Mouse (Mus musculus) hindbrain, embryonic 11.5 days (tissue): ENCODE measurements around the gene Shb. TPM values are rescaled to one million over a fixed set of nuclear protein-coding genes. Genes with fewer than 3 reads are reported as not detected.
"Not testable (repeated sequence)": the region's sequence is repeated elsewhere in the genome, so short reads cannot be mapped to it uniquely, and the experiment has no call there.

Experiments used
- ATAC-seq: fragments of 200-750 bp; cut with Nextera tagmentation; 2 replicates; pipeline ENCODE4 v1.8.0; 2017; ENCODE audit warnings: mild to moderate bottlenecking, moderate TSS enrichment, moderate library complexity; ENCODE audit not compliant: low FRiP score
- DNase-seq: peaks from one replicate; pipeline ENCODE4 v3.0.0-alpha.2; 2015; ENCODE audit warnings: low spot score
- H3K27ac ChIP-seq: fragments of 300-500 bp; sonication (generic); 2 replicates; pipeline ENCODE4 v1.5.1; 2014; ENCODE audit warnings: mild to moderate bottlenecking, low read depth, low read length
- H3K27me3 ChIP-seq: fragments of 300-500 bp; sonication (generic); 2 replicates; pipeline ENCODE4 v1.6.1; 2014; ENCODE audit warnings: mild to moderate bottlenecking, low read length, moderate library complexity, mixed read lengths; ENCODE audit not compliant: control insufficient read depth, insufficient read depth
- H3K36me3 ChIP-seq: fragments of 300-500 bp; sonication (generic); 2 replicates; pipeline ENCODE4 v1.6.1; 2014; ENCODE audit warnings: mild to moderate bottlenecking, low read length, moderate library complexity, mixed read lengths; ENCODE audit not compliant: control insufficient read depth, insufficient read depth
- H3K4me1 ChIP-seq: fragments of 300-500 bp; sonication (generic); replicated peaks from 2 replicates; pipeline ENCODE4 v1.6.1; 2014; ENCODE audit warnings: low read length, mixed read lengths; ENCODE audit not compliant: control insufficient read depth, insufficient read depth
- H3K4me2 ChIP-seq: fragments of 300-500 bp; sonication (generic); replicated peaks from 2 replicates; pipeline ENCODE4 v1.6.1; 2014; ENCODE audit warnings: mild to moderate bottlenecking, low read depth, low read length
- H3K4me3 ChIP-seq: fragments of 300-500 bp; sonication (generic); 2 replicates; pipeline ENCODE4 v1.5.1; 2014; ENCODE audit warnings: low read depth, low read length
- H3K9ac ChIP-seq: fragments of 300-500 bp; sonication (generic); 2 replicates; pipeline ENCODE4 v1.6.1; 2014; ENCODE audit warnings: low read depth, low read length
- H3K9me3 ChIP-seq: fragments of 300-500 bp; sonication (generic); 2 replicates; pipeline ENCODE4 v1.6.1; 2016; ENCODE audit warnings: low read length; ENCODE audit not compliant: control insufficient read depth
- WGBS: fragments of 180-500 bp; shearing (Covaris S2); extraction: QIAGEN DNeasy Blood & Tissue Kit; methylation state at CpG from one replicate; pipeline ENCODE4 v1.1.7; 2014; 5-methylcytosine and 5-hydroxymethylcytosine counted together
- polyA plus RNA-seq: library from polyadenylated mRNA; unstranded; fragments of >200 nt; fragmentation: Nextera tagmentation; extraction: Ambion mirVana; gene quantifications from 2 replicates; pipeline ENCODE4 v1.2.1, GENCODE M21; 2014

Gene Shb
- polyA plus RNA-seq, 1 experiment from 2014 or later: 4.2 TPM

- no peak overlapping the region for H3K9ac ChIP-seq
- H3K27me3 ChIP-seq: no peaks in the 10 kb centered on the region
- no peaks in the 10 kb centered on the region for H3K9me3 ChIP-seq
- ATAC-seq (no peak), DNase-seq (no peak)
- no peaks in the 10 kb centered on the region for H3K4me1 ChIP-seq
- 74% methylated on average over 4 of the region's 4 CpGs for WGBS
- no peak overlapping the region for H3K4me2 ChIP-seq
- no peak overlapping the region for H3K27ac ChIP-seq
- no peaks in the 10 kb centered on the region for H3K36me3 ChIP-seq
- no peak overlapping the region for H3K4me3 ChIP-seq
Measured at GRCm38 (mm10) chr4:45392099-45392498, 140.2 kb downstream of the Shb start.

- not testable (repeated sequence) for H3K4me3 ChIP-seq, H3K27me3 ChIP-seq, DNase-seq, H3K9ac ChIP-seq, H3K36me3 ChIP-seq, H3K27ac ChIP-seq, ATAC-seq, H3K4me2 ChIP-seq, H3K9me3 ChIP-seq, H3K4me1 ChIP-seq
- whole genome bisulfite sequencing: 92% methylated on average over 5 of the region's 5 CpGs
Measured at GRCm38 (mm10) chr4:45387296-45387695, 145.0 kb downstream of the Shb start.

DNA sequence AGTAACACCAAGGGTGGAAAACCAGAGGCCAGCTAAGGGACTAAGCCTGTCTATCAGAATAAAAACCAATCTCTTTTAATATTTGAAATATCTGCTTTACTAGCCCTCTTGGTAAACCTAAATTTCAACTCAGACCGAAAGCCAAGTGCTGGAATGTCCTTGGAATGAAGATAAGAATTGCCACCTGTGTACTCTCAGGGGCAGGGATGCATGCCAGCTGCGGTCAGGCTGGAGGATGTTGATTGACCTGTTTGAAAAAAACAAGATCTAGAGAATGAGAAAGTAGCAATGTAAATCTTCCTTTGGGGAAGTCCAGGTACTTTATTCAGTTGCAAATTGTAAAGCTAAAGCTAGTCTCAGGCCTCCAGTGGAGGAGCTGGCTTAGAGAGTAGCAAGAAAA lies 150.1 kb downstream of the Shb start:
- H3K4me3 ChIP-seq, H3K27me3 ChIP-seq, DNase-seq, H3K9ac ChIP-seq, H3K4me1 ChIP-seq, ATAC-seq, H3K4me2 ChIP-seq, H3K27ac ChIP-seq, H3K36me3 ChIP-seq, H3K9me3 ChIP-seq: not testable (repeated sequence)
- WGBS: 84% methylated on average over 2 of the region's 2 CpGs

- H3K4me3 ChIP-seq, H3K4me1 ChIP-seq, H3K27me3 ChIP-seq, DNase-seq, H3K4me2 ChIP-seq, H3K9me3 ChIP-seq, ATAC-seq, H3K36me3 ChIP-seq, H3K27ac ChIP-seq, H3K9ac ChIP-seq: not testable (repeated sequence)
- WGBS: 95% methylated on average over 10 of the region's 10 CpGs
Measured at GRCm38 (mm10) chr4:45380903-45381580, 151.2 kb downstream of the Shb start.

DNA sequence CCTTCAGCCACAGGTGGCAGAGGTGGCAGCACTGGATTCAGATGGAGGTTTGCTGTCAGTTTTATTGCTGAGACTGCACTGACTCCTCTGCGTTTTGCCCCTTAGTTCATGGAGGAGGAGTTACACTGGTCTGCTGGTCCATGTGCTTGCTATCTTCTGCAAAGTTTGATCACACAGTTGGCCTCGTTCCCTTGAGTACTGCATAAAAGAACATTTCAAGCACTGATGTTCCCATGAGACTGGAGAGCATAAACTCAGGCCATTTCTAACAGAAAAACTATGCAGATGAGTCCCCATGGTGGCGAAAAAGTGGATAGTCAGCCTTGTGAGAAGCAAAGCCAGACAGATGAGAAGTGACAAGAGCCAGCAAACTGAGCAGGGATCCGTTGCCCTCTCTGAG lies 155.7 kb downstream of the Shb start:
- H3K4me2 ChIP-seq: no peak overlapping the region
- ATAC-seq (no peak), DNase-seq (no peak)
- no peak overlapping the region for H3K4me3 ChIP-seq
- H3K27me3 ChIP-seq: no peaks in the 10 kb centered on the region
- H3K36me3 ChIP-seq: no peaks in the 10 kb centered on the region
- H3K9me3 ChIP-seq: no peaks in the 10 kb centered on the region
- no peaks in the 10 kb centered on the region for H3K4me1 ChIP-seq
- WGBS: 81% methylated on average over 4 of the region's 4 CpGs
- no peak overlapping the region for H3K27ac ChIP-seq
- no peak overlapping the region for H3K9ac ChIP-seq

DNA sequence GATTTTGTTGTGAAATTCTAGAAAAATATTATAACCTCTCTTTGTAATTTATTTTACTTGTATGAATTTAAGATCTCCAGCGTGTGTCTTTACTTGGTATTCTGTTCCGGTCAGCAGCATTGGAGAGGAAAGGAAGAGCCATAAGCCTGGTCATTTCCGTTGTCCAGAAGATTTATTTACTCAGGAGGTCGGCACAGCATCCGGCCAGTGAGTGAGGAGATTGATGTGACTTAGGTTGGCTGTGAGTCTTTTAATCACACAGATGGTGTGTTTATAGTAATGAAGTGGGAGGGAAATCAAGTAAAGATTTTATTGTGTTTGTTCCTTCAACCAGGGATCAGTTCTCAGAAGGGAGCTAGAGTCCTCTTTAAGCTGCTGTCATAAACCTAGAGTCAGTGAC lies 157.4 kb downstream of the Shb start:
- no peaks in the 10 kb centered on the region for H3K27me3 ChIP-seq
- H3K36me3 ChIP-seq: no peaks in the 10 kb centered on the region
- H3K4me1 ChIP-seq: no peaks in the 10 kb centered on the region
- 86% methylated on average over 5 of the region's 5 CpGs for WGBS
- no peak overlapping the region for H3K27ac ChIP-seq
- no peak overlapping the region for H3K9ac ChIP-seq
- H3K4me3 ChIP-seq: no peak overlapping the region
- no peak for ATAC-seq
- DNase-seq: no peak
- no peaks in the 10 kb centered on the region for H3K9me3 ChIP-seq
- no peak overlapping the region for H3K4me2 ChIP-seq

Other genes starting within 250 kb of the Shb start
- 20.9 and 24.5 TPM in 2 replicates for gene Trmt10b, start 235.3 kb downstream of the Shb start, polyA plus RNA-seq
- 12.4 and 12.6 TPM in 2 replicates for gene Dcaf10, start 190.4 kb downstream of the Shb start, polyA plus RNA-seq
- gene Exosc3, start 189.7 kb downstream of the Shb start, polyA plus RNA-seq: 87.3 and 92.4 TPM in 2 replicates
- 67.1 and 73.3 TPM in 2 replicates for gene Slc25a51, start 123.7 kb downstream of the Shb start, polyA plus RNA-seq